Mouse (Mus musculus) megakaryocyte, embryonic 14.5 days (primary cell): ENCODE measurements around the gene Cep78.

Experiments
- FLI1 ChIP-seq: IDR thresholded peaks from 2 replicates; pipeline ENCODE4 v1.6.1; 2012; ENCODE audit warnings: low read length, inconsistent platforms, mixed read lengths
- GATA1 ChIP-seq: IDR thresholded peaks from 3 replicates; pipeline ENCODE4 v1.6.1; 2012; ENCODE audit warnings: mixed read lengths, low read length, inconsistent platforms, borderline replicate concordance

GRCm38 (mm10) chr19:16016171-16016570 is 31.4 kb upstream of the Cep78 start:
- TF ChIP-seq GATA1 (no peak), FLI1 (no peak)
